Comparison of ENCODE assay signal across 12 mouse cellular contexts in the genomic region with DNA sequence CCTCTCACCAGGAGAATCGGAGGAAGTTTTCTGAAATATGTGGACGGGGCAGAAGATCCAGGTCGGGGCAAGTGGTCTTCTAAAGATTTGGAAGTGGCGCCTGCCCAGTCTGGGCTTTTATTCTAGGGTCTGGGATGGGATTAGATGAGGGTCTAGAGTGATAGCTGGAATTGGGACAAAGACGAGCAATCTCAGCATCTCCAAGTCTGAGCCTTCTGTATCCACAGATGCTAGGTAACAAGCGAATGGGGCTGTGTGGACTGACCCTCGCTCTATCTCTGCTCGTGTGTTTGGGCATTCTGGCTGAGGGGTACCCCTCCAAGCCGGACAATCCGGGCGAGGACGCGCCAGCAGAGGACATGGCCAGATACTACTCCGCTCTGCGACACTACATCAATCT. TPM values are rescaled to one million over a fixed set of nuclear protein-coding genes. Genes with fewer than 3 reads are reported as not detected.
DNase-seq lines count a peak whose midpoint lies in the region; ATAC-seq lines count a peak whose summit lies in the region.
"Had no signal": no experiment of that assay in that cellular context is flagged by ENCODE, and none has a peak within 500 bp of the region (broad histone marks: within the 10 kb centered on the region; RNA-seq: fewer than 3 reads in every experiment).

No protein-coding gene starts in this region.

- no peak for ATAC-seq in hindbrain, embryonic 11.5 days (ENCODE audit: low FRiP score)
- no peak for ATAC-seq in forebrain, embryonic 16.5 days
- ATAC-seq in neural tube, embryonic 11.5 days (ENCODE audit: insufficient read depth, low FRiP score, low TSS enrichment) = no peak

- no peaks in the 10 kb centered on the region for H3K36me3 ChIP-seq in hindbrain, embryonic 11.5 days (ENCODE audit: control insufficient read depth, insufficient read depth, low read length)
- H3K36me3 ChIP-seq in hindbrain, embryonic 10.5 days = no peaks in the 10 kb centered on the region
- no peaks in the 10 kb centered on the region for H3K36me3 ChIP-seq in forebrain, embryonic 16.5 days (ENCODE audit: control insufficient read depth, insufficient read depth)
- no peaks in the 10 kb centered on the region for H3K36me3 ChIP-seq in limb, embryonic 10.5 days
- H3K36me3 ChIP-seq in neural tube, embryonic 11.5 days (ENCODE audit: control insufficient read depth, insufficient read depth, low read length) = no peaks in the 10 kb centered on the region
- H3K36me3 ChIP-seq: lung, embryonic 15.5 days had no signal

- no peak overlapping the region for H3K4me2 ChIP-seq in hindbrain, embryonic 11.5 days (replicated peaks; ENCODE audit: low read depth, low read length)
- H3K4me2 ChIP-seq in forebrain, embryonic 16.5 days (ENCODE audit: low read length) = no peak overlapping the region; the same call in 1 of the 2 replicates
- H3K4me2 ChIP-seq in neural tube, embryonic 11.5 days (ENCODE audit: low read depth) = no peak overlapping the region

- WGBS in hindbrain, embryonic 11.5 days = 4% methylated on average over 15 of the region's 15 CpGs
- 7% methylated on average over 15 of the region's 15 CpGs for WGBS in hindbrain, embryonic 10.5 days
- 4% methylated on average over 15 of the region's 15 CpGs for WGBS in forebrain, embryonic 16.5 days
- 5% methylated on average over 15 of the region's 15 CpGs for WGBS in limb, embryonic 10.5 days
- WGBS in neural tube, embryonic 11.5 days = 5% methylated on average over 15 of the region's 15 CpGs

- 0 out of 2 replicates have a peak overlapping the region, but pooled peaks have one; percentile 10 for H3K4me3 ChIP-seq in hindbrain, embryonic 11.5 days (ENCODE audit: low read depth, low read length)
- H3K4me3 ChIP-seq in hindbrain, embryonic 10.5 days = no peak overlapping the region; the same call in 1 of the 2 replicates
- H3K4me3 ChIP-seq in forebrain, embryonic 16.5 days (replicated peaks; ENCODE audit: low read length) = peak overlapping the region; percentile 49
- no peak overlapping the region for H3K4me3 ChIP-seq in limb, embryonic 10.5 days
- H3K4me3 ChIP-seq in neural tube, embryonic 11.5 days (ENCODE audit: low read depth, low read length) = no peak overlapping the region
- H3K4me3 ChIP-seq: myocyte had no signal

- H3K27ac ChIP-seq in hindbrain, embryonic 11.5 days (ENCODE audit: low read depth, low read length) = no peak overlapping the region
- H3K27ac ChIP-seq in hindbrain, embryonic 10.5 days = no peak overlapping the region
- no peak overlapping the region for H3K27ac ChIP-seq in forebrain, embryonic 16.5 days (ENCODE audit: low read length)
- no peak overlapping the region for H3K27ac ChIP-seq in limb, embryonic 10.5 days
- H3K27ac ChIP-seq in neural tube, embryonic 11.5 days (ENCODE audit: low read depth, low read length) = no peak overlapping the region
- H3K27ac ChIP-seq: lung, embryonic 15.5 days had no signal

- H3K9ac ChIP-seq in hindbrain, embryonic 11.5 days (ENCODE audit: low read depth, low read length) = no peak overlapping the region
- no peak overlapping the region for H3K9ac ChIP-seq in forebrain, embryonic 16.5 days (replicated peaks; ENCODE audit: low read depth, low read length)
- no peak overlapping the region for H3K9ac ChIP-seq in neural tube, embryonic 11.5 days (ENCODE audit: low read length)
- H3K9ac ChIP-seq: lung, embryonic 15.5 days had no signal

- peak; percentile 49 for DNase-seq in hindbrain, embryonic 11.5 days (ENCODE audit: low spot score)
- DNase-seq in hindbrain, embryonic 10.5 days (ENCODE audit: low spot score) = no peak
- peak; percentile 37 for DNase-seq in limb, embryonic 10.5 days (ENCODE audit: low spot score)
- DNase-seq in neural tube, embryonic 11.5 days (ENCODE audit: low spot score) = peak; percentile 26
- DNase-seq in lung, postnatal 14 days = no peak
- DNase-seq in right cerebral cortex, adult 18-20 months = no peak
- DNase-seq: adrenal gland, postnatal 25 days; cerebellum, adult 11 months; right cerebral cortex, postnatal 4 days had no signal

- H3K9me3 ChIP-seq in hindbrain, embryonic 11.5 days (ENCODE audit: control insufficient read depth, low read length) = no peaks in the 10 kb centered on the region
- H3K9me3 ChIP-seq in hindbrain, embryonic 10.5 days = no peaks in the 10 kb centered on the region
- no peaks in the 10 kb centered on the region for H3K9me3 ChIP-seq in forebrain, embryonic 16.5 days (ENCODE audit: control insufficient read depth, low read length)
- no peaks in the 10 kb centered on the region for H3K9me3 ChIP-seq in limb, embryonic 10.5 days (replicated peaks)
- H3K9me3 ChIP-seq in neural tube, embryonic 11.5 days (ENCODE audit: control insufficient read depth, low read length) = no peaks in the 10 kb centered on the region
- H3K9me3 ChIP-seq: lung, embryonic 15.5 days had no signal

- peaks cover 8% of the 10 kb centered on the region for H3K4me1 ChIP-seq in hindbrain, embryonic 11.5 days (replicated peaks; ENCODE audit: control insufficient read depth, insufficient read depth, low read length)
- peaks cover 23% of the 10 kb centered on the region for H3K4me1 ChIP-seq in hindbrain, embryonic 10.5 days (replicated peaks)
- H3K4me1 ChIP-seq in forebrain, embryonic 16.5 days (replicated peaks; ENCODE audit: control insufficient read depth, insufficient read depth, low read length) = peaks cover 12% of the 10 kb centered on the region
- peaks cover 12% of the 10 kb centered on the region for H3K4me1 ChIP-seq in limb, embryonic 10.5 days
- H3K4me1 ChIP-seq in neural tube, embryonic 11.5 days (ENCODE audit: control insufficient read depth, insufficient read depth, low read length) = 0 out of 2 replicates have a peak, but pooled peaks cover 2% of the 10 kb centered on the region

- H3K27me3 ChIP-seq in hindbrain, embryonic 11.5 days (ENCODE audit: control insufficient read depth, insufficient read depth, low read length) = peaks cover 29% of the 10 kb centered on the region
- H3K27me3 ChIP-seq in hindbrain, embryonic 10.5 days (ENCODE audit: insufficient read depth, poor library complexity, severe bottlenecking) = peaks cover 79% of the 10 kb centered on the region
- peaks cover 19% of the 10 kb centered on the region for H3K27me3 ChIP-seq in forebrain, embryonic 16.5 days (replicated peaks; ENCODE audit: control insufficient read depth, insufficient read depth, low read length)
- peaks cover 90% of the 10 kb centered on the region for H3K27me3 ChIP-seq in limb, embryonic 10.5 days (ENCODE audit: low read depth, poor library complexity, severe bottlenecking)
- H3K27me3 ChIP-seq in neural tube, embryonic 11.5 days (ENCODE audit: control insufficient read depth, insufficient read depth, low read length) = peaks cover 35% of the 10 kb centered on the region

RNA-seq across cellular contexts. Expression of gene Npy, which starts 0.9 kb away (rescaled TPM):
- polyA plus RNA-seq in hindbrain, embryonic 11.5 days (2014; fragmentation: Nextera tagmentation; extraction: Ambion mirVana) = 7.4 and 13.4 TPM in 2 replicates
- polyA plus RNA-seq in hindbrain, embryonic 10.5 days (2016; fragmentation: Nextera tagmentation; extraction: Ambion mirVana) = 1.6 and 1.7 TPM in 2 replicates
- polyA plus RNA-seq in forebrain, embryonic 16.5 days (2015; fragmentation: Nextera tagmentation; extraction: Ambion mirVana) = 165 TPM in 2 replicates
- not detected in 2 replicates for polyA plus RNA-seq in limb, embryonic 10.5 days (2016; fragmentation: Nextera tagmentation; extraction: Ambion mirVana)
- 14.2 and 18.1 TPM in 2 replicates for polyA plus RNA-seq in neural tube, embryonic 11.5 days (2014; fragmentation: Nextera tagmentation; extraction: Ambion mirVana)
- polyA plus RNA-seq: myocyte had no signal

Comparison
In these comparisons a context has a peak if more than half of its experiments do, and no peak if none do; other contexts are left out.
1. DNase-seq: peak in hindbrain, embryonic 11.5 days (single experiment), limb, embryonic 10.5 days (single experiment) and neural tube, embryonic 11.5 days (single experiment); none in hindbrain, embryonic 10.5 days (single experiment), lung, postnatal 14 days (single experiment) and right cerebral cortex, adult 18-20 months (single experiment).
2. H3K4me3 ChIP-seq: peak in hindbrain, embryonic 11.5 days (single experiment) and forebrain, embryonic 16.5 days (single experiment); none in hindbrain, embryonic 10.5 days (single experiment), limb, embryonic 10.5 days (single experiment) and neural tube, embryonic 11.5 days (single experiment).